Mouse (Mus musculus): Measurements from ENCODE around the gene Arl4c. TPM values are rescaled to one million over a fixed set of nuclear protein-coding genes. Genes with fewer than 3 reads are reported as not detected.

Gene Arl4c
- polyA plus RNA-seq, 1 experiment from 2014 or later = 17.9 TPM

- Histone ChIP-seq H3K4me2 (replicated peaks) (no peak overlapping the region), H3K27ac (no peak overlapping the region), H3K9ac (no peak overlapping the region), H3K9me3 (no peaks in the 10 kb centered on the region), H3K4me1 (0 out of 2 replicates have a peak, but pooled peaks cover 2% of the 10 kb centered on the region), H3K36me3 (no peaks in the 10 kb centered on the region), H3K4me3 (no peak overlapping the region), H3K27me3 (peaks cover 15% of the 10 kb centered on the region; the same call in 1 of the 2 replicates)
- 52% methylated on average over 4 of the region's 4 CpGs for WGBS
- no peak for ATAC-seq (ENCODE audit: insufficient number of reproducible peaks, insufficient read depth, low FRiP score, low TSS enrichment)
Observed at GRCm38 (mm10) chr1:88670807-88671206, 31.2 kb downstream of the Arl4c start.

- Histone ChIP-seq H3K4me2 (replicated peaks) (no peak overlapping the region), H3K4me3 (no peak overlapping the region), H3K9ac (no peak overlapping the region), H3K27ac (no peak overlapping the region), H3K9me3 (no peaks in the 10 kb centered on the region), H3K4me1 (0 out of 2 replicates have a peak, but pooled peaks cover 2% of the 10 kb centered on the region), H3K27me3 (peaks cover 15% of the 10 kb centered on the region; the same call in 1 of the 2 replicates), H3K36me3 (no peaks in the 10 kb centered on the region)
- WGBS = 19% methylated on average over 14 of the region's 14 CpGs
- ATAC-seq (ENCODE audit: insufficient number of reproducible peaks, insufficient read depth, low FRiP score, low TSS enrichment) = no peak
Observed at GRCm38 (mm10) chr1:88668846-88669810, 32.9 kb downstream of the Arl4c start.

GRCm38 (mm10) chr1:88668353-88668752, 33.7 kb downstream of the Arl4c start:
- WGBS = 7% methylated on average over 7 of the region's 7 CpGs

GRCm38 (mm10) chr1:88664623-88665022, 37.4 kb downstream of the Arl4c start:
- 64% methylated on average over 3 of the region's 3 CpGs for WGBS
- no peak overlapping the region for H3K9ac ChIP-seq
- no peak overlapping the region for H3K4me3 ChIP-seq
- no peaks in the 10 kb centered on the region for H3K9me3 ChIP-seq
- peaks cover 12% of the 10 kb centered on the region; the same call in 1 of the 2 replicates for H3K27me3 ChIP-seq
- H3K4me1 ChIP-seq = 0 out of 2 replicates have a peak, but pooled peaks cover 2% of the 10 kb centered on the region
- no peak overlapping the region for H3K27ac ChIP-seq
- H3K36me3 ChIP-seq = no peaks in the 10 kb centered on the region
- ATAC-seq (ENCODE audit: insufficient number of reproducible peaks, insufficient read depth, low FRiP score, low TSS enrichment) = no peak
- H3K4me2 ChIP-seq (replicated peaks) = no peak overlapping the region

More at GRCm38 (mm10) chr1:88668353-88668752, 33.7 kb downstream of the Arl4c start:
- H3K4me2 ChIP-seq (replicated peaks) = no peak overlapping the region
- H3K4me1 ChIP-seq = 0 out of 2 replicates have a peak, but pooled peaks cover 2% of the 10 kb centered on the region
- no peak for ATAC-seq (ENCODE audit: insufficient number of reproducible peaks, insufficient read depth, low FRiP score, low TSS enrichment)
- H3K9ac ChIP-seq = no peak overlapping the region
- H3K27ac ChIP-seq = no peak overlapping the region
- peaks cover 15% of the 10 kb centered on the region; the same call in 1 of the 2 replicates for H3K27me3 ChIP-seq
- no peaks in the 10 kb centered on the region for H3K9me3 ChIP-seq
- no peak overlapping the region for H3K4me3 ChIP-seq
- no peaks in the 10 kb centered on the region for H3K36me3 ChIP-seq

GRCm38 (mm10) chr1:88662736-88663135, 39.3 kb downstream of the Arl4c start:
- Histone ChIP-seq H3K27ac (no peak overlapping the region), H3K4me2 (replicated peaks) (no peak overlapping the region), H3K27me3 (0 out of 2 replicates have a peak, but pooled peaks cover 3% of the 10 kb centered on the region), H3K36me3 (no peaks in the 10 kb centered on the region), H3K9ac (no peak overlapping the region), H3K4me3 (no peak overlapping the region), H3K9me3 (no peaks in the 10 kb centered on the region), H3K4me1 (no peaks in the 10 kb centered on the region)
- ATAC-seq (ENCODE audit: insufficient number of reproducible peaks, insufficient read depth, low FRiP score, low TSS enrichment) = no peak
- WGBS = 81% methylated on average over 5 of the region's 5 CpGs

GRCm38 (mm10) chr1:88661209-88661608, 40.8 kb downstream of the Arl4c start:
- Histone ChIP-seq H3K4me3 (no peak overlapping the region), H3K4me2 (replicated peaks) (no peak overlapping the region)
- 87% methylated on average over 3 of the region's 3 CpGs for WGBS

GRCm38 (mm10) chr1:88658290-88658857, 43.6 kb downstream of the Arl4c start:
- Histone ChIP-seq H3K9me3 (no peaks in the 10 kb centered on the region), H3K4me1 (no peaks in the 10 kb centered on the region), H3K9ac (no peak overlapping the region), H3K27me3 (no peaks in the 10 kb centered on the region), H3K27ac (no peak overlapping the region), H3K4me3 (no peak overlapping the region), H3K4me2 (replicated peaks) (no peak overlapping the region), H3K36me3 (no peaks in the 10 kb centered on the region)
- no peak for ATAC-seq (ENCODE audit: insufficient number of reproducible peaks, insufficient read depth, low FRiP score, low TSS enrichment)
- WGBS = 71% methylated on average over 6 of the region's 6 CpGs

More at GRCm38 (mm10) chr1:88661209-88661608, 40.8 kb downstream of the Arl4c start:
- Histone ChIP-seq H3K27me3 (no peaks in the 10 kb centered on the region), H3K27ac (no peak overlapping the region), H3K9me3 (no peaks in the 10 kb centered on the region), H3K36me3 (no peaks in the 10 kb centered on the region), H3K9ac (no peak overlapping the region), H3K4me1 (no peaks in the 10 kb centered on the region)
- ATAC-seq (ENCODE audit: insufficient number of reproducible peaks, insufficient read depth, low FRiP score, low TSS enrichment) = no peak

- no peaks in the 10 kb centered on the region for H3K4me1 ChIP-seq
- no peaks in the 10 kb centered on the region for H3K36me3 ChIP-seq
- H3K27me3 ChIP-seq = no peaks in the 10 kb centered on the region
- 84% methylated on average over 5 of the region's 5 CpGs for WGBS
- no peak overlapping the region for H3K4me2 ChIP-seq (replicated peaks)
- no peak overlapping the region for H3K9ac ChIP-seq
- H3K4me3 ChIP-seq = no peak overlapping the region
- ATAC-seq (ENCODE audit: insufficient number of reproducible peaks, insufficient read depth, low FRiP score, low TSS enrichment) = no peak
- no peaks in the 10 kb centered on the region for H3K9me3 ChIP-seq
- no peak overlapping the region for H3K27ac ChIP-seq
Observed at GRCm38 (mm10) chr1:88656096-88656480, 45.9 kb downstream of the Arl4c start.

GRCm38 (mm10) chr1:88655473-88656095, 46.4 kb downstream of the Arl4c start:
- no peaks in the 10 kb centered on the region for H3K9me3 ChIP-seq
- no peaks in the 10 kb centered on the region for H3K36me3 ChIP-seq
- H3K4me3 ChIP-seq = no peak overlapping the region
- no peaks in the 10 kb centered on the region for H3K4me1 ChIP-seq
- H3K27me3 ChIP-seq = no peaks in the 10 kb centered on the region
- ATAC-seq (ENCODE audit: insufficient number of reproducible peaks, insufficient read depth, low FRiP score, low TSS enrichment) = no peak
- H3K4me2 ChIP-seq (replicated peaks) = no peak overlapping the region
- no peak overlapping the region for H3K27ac ChIP-seq
- WGBS = 71% methylated on average over 3 of the region's 3 CpGs
- H3K9ac ChIP-seq = no peak overlapping the region

GRCm38 (mm10) chr1:88654521-88655472, 47.2 kb downstream of the Arl4c start:
- WGBS = 75% methylated on average over 9 of the region's 9 CpGs
- no peaks in the 10 kb centered on the region for H3K36me3 ChIP-seq
- ATAC-seq (ENCODE audit: insufficient number of reproducible peaks, insufficient read depth, low FRiP score, low TSS enrichment) = no peak
- H3K9ac ChIP-seq = no peak overlapping the region
- H3K4me3 ChIP-seq = no peak overlapping the region
- H3K27ac ChIP-seq = no peak overlapping the region
- no peaks in the 10 kb centered on the region for H3K4me1 ChIP-seq
- no peaks in the 10 kb centered on the region for H3K9me3 ChIP-seq
- H3K27me3 ChIP-seq = no peaks in the 10 kb centered on the region
- H3K4me2 ChIP-seq (replicated peaks) = no peak overlapping the region

All from embryonic facial prominence, embryonic 12.5 days (tissue).